Mouse (Mus musculus) adrenal gland, postnatal 36 days (tissue): ENCODE results near the gene Mlx. TPM values are rescaled to one million over a fixed set of nuclear protein-coding genes. Genes with fewer than 3 reads are reported as not detected.

Experiments used
- DNase-seq, 2 experiments: peaks; one replicate each; pipeline ENCODE4 v3.0.0; 2021; ENCODE audit warnings: mixed read lengths in 1 of 2
- total RNA-seq, 2 experiments: library from RNA; stranded (reverse); gene quantifications; 2 replicates each; pipeline ENCODE4 v1.2.3; 2021

Mlx gene
- total RNA-seq, 2 experiments from 2014 or later = 50.1 to 63.1 TPM

- DNase-seq = no peak
Observed at GRCm38 (mm10) chr11:101064462-101064861, 22.6 kb upstream of the Mlx start.

DNA sequence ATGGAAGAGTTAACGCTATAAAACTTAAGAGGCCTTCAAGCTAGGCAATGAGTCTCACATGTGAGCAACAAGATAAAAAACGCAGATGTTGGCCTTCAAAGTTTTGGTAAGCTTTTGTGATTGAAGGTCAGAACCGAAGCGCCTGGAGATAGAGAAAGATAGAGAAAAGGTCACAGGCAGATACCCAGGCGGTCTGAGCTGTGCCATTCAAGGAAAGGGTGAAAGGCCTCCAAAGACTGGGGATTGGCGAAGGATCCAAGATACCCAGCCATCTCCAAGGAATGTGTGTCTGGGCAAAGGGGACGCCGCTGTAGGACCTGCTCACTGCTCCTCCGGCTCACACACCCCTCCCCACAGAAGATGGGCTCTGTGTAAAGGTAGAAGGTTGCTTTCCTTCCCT lies 22.1 kb upstream of the Mlx start:
- peak; percentile 46 to 55 for DNase-seq

DNA sequence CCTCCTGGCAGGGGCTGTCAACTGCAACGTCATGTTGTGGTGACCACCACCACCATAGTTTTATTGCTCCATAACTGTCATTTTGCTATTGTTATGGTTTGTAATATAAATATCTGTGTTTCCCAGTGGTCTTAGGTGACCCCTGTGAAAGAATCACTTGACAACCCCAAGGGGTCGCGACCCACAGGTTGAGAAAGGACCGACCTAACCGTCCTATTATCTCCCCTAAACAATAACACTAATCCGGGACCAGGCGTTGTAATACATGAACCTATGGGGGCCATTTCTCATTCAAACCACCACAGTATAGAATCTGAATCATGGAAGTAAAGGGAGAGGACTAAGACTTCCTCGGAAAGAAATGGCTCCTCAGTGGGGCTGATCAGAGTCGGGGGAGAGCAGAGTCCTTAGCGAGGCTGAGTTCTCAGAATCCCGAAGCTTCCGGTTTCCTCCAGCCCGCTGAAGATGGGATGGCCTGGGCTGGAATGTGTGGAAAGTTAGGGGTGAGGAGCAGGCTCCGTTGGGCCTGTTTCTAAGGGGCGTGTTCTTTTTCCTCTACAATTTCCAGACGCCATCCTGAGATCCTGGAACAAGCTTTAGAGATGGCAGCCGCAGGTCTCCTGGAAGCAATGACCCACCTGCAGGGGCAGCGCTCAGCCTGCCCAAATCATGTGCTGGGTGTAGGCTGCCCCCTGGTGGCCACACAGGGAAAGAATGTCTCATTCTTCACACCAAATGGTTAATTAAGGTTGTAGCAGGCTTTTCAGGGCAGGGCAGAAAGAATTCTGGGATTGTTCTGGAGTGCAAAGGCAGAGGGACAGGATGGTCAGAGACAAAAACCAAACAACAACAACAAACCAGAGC lies 20.3 kb upstream of the Mlx start:
- peak; percentile 85 to 91 for DNase-seq

- peak; percentile 99 for DNase-seq
Observed at GRCm38 (mm10) chr11:101069391-101070188, 17.5 kb upstream of the Mlx start, which contains the start of gene Naglu. Naglu (plus strand) TSS chr11:101070012.

DNA sequence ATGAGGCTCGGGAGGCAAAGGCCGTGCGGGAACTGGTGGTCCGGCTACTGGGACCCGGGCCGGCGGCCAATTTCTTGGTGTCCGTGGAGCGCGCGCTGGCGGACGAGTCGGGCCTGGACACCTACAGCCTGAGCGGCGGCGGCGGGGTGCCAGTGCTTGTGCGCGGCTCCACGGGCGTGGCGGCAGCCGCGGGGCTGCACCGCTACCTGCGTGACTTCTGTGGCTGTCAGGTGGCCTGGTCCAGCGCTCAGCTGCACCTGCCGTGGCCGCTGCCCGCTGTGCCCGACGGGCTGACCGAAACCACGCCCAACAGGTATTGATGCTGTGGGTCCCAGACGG lies 16.9 kb upstream of the Mlx start:
- no peak for DNase-seq

DNA sequence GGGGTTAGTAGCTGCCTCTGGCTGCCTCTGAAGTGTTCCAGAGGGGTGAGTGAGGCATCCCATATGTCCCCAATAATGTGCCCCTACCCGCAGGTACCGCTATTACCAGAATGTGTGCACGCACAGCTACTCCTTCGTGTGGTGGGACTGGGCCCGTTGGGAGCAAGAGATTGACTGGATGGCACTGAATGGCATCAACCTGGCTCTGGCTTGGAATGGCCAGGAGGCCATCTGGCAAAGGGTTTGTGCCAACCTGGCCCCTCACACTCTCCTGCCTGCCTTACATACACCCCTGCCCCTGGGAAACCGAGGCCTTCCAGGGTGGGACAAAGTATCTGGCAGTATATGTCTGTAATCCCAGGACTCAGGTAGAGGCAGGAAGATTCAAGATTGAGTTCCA lies 16.1 kb upstream of the Mlx start:
- DNase-seq = no peak

DNA sequence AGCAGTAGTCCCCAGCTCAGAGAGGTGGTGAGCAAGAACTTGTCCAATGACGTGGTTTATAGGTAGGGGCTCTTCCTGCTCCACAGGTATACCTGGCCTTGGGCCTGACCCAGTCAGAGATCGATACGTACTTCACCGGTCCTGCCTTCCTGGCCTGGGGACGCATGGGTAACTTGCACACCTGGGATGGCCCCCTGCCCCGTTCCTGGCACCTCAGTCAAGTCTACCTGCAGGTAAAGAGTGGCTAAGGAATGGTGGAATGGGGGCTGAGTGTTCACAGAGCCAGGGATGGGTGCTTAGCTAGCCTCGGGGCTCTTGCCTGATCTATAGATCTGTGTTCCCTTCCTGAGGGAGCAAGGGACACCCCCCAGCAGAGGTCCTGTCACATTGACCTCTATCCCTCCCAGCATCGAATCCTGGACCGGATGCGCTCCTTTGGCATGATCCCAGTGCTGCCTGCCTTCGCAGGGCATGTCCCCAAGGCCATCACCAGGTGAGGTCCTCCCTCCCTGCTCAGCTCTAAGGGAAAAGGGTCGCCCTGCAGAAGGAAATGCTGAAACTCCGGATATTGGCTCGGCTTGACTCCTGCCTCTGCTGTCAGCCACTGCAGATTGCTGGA lies 15.2 kb upstream of the Mlx start:
- no peak for DNase-seq

DNA sequence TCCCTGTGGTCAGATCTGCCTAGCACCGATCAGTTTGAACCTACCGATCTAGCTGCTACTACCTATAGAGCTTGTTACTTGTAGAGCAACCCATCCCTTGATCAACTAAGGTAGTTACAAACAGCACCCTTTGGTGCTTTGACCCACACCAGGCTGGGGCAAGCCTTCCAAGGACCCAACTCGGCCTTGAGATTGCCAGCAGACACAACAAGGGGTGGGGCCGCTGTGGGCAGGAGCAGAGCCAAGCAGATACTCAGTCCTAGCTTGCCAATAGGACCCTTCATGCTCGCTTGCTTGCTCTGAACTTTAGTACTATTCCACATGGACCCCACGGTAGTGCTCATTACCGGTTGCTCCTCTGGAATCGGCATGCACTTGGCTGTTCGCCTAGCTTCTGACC lies 9.0 kb upstream of the Mlx start, which contains the start of gene Hsd17b1:
Gene Hsd17b1, plus strand, starts transcription at position 291 of the 400 bp plus-strand sequence.
- DNase-seq = peak; percentile 48 to 59

- DNase-seq = no peak
Observed at GRCm38 (mm10) chr11:101079746-101080145, 7.3 kb upstream of the Mlx start.

DNA sequence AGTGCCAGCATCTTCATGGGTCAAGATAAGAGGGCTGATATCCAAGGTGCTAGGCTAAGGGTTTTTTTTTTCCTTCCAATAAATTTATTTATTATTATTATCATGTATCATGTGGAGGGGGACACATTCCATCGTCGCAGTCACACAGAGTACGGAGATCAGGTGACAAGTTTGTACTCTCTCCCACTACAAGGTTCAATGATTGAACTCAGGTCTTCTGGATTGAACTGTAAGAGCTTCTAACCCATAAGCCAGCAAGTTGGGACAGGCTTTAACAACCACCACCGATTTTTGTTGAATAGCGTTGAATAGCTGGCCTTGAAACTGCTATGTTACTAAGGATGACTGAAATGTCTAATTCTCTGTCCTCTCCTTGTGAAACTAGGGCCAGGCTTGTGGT lies 6.7 kb upstream of the Mlx start:
- no peak for DNase-seq

GRCm38 (mm10) chr11:101081659-101082058 lies 5.4 kb upstream of the Mlx start:
- no peak for DNase-seq

DNA sequence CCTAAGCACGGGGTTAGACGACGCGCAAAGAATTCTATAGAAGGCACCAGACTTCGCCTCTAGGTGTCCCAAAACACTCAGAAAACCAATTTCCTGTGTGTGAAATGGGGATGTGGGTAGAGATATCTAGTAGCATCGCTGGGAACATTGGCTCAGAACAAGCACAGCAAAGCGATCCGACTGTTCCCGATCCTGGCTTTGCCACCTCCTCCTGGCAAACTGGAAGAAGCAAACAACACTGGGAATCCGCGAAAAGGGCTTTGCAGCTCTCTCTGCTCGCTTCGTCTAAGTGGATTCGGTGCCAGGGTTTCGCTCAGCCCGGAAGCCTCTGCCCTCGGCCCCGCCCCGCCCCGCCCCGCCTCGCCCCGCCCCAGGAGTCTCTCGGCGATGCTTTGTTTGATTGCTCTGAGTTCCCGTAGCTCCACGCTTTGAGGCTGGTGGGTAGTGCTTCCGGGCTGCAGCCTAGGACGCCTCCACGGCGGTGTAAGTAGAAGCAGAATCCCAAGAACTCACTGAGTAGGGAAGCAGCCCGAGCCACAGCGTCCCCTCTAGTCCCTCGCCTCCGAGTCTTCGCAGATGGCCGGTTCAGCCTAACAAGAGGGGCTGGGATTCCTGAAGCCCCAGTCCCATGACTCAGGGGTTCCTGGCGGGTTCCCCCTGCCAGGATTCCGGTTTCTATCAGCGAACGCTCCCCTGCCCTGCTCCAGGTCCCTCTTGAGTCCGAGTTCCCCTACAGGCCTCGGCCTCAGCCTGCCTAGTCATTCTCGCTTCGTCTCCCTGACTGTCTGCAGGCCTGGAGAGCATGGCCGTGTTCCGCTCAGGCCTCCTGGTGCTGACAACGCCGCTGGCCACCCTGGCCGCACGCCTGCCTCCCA lies 4.6 kb upstream of the Mlx start, which contains the start of gene Coasy:
Gene Coasy, plus strand, starts transcription at position 358 of the 875 bp plus-strand sequence.
- peak; percentile 87 to 89 for DNase-seq

- DNase-seq = peak in 1 of 2 experiments; percentile 50
Observed at GRCm38 (mm10) chr11:101083083-101083697, 3.9 kb upstream of the Mlx start.

- DNase-seq = no peak
Observed at GRCm38 (mm10) chr11:101084246-101084645, 2.8 kb upstream of the Mlx start.

DNA sequence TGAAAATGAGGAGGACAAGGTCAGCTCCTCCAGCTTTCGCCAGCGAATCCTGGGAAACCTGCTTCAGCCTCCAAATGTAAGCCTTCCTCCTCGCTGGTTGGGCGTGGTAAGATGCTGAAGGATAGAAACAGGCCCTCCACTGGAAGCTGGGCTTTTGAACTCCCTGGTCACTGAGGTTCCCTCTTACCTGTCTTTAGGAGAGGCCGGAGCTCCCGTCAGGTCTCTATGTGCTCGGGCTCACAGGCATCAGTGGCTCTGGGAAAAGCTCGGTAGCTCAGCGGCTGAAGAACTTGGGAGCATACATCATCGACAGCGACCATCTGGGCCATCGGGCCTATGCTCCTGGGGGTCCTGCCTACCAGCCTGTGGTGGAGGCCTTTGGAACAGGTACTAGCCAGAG lies 2.3 kb upstream of the Mlx start:
- no peak for DNase-seq

DNA sequence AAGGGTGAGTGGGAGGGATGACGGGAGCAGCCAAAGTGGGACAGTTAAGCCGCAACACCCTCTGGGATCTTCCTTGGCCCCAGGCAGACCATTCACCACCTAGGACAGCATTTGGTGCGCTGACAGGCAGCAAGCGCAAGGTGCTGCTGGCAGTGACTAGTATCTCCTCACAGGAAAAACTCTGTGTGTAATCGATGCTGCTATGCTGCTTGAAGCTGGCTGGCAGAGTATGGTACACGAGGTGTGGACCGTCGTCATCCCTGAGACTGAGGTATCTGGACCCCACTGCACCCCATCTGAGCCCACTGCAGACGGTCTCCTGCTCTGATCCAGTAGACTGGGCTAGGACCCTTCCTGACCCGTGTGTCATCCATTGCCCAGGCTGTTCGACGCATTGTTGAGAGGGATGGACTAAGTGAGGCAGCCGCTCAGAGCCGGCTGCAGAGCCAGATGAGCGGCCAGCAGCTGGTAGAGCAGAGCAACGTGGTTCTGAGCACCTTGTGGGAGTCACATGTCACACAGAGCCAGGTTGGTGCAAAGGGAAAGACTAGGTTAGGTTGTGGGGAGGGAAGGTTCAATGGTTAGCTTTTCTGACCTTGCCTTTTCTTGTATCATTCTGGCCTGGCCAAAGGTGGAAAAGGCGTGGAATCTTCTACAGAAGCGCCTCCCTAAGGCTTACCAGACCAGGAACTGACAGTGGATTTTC lies 1.3 kb upstream of the Mlx start:
- DNase-seq = no peak

- no peak for DNase-seq
Observed at GRCm38 (mm10) chr11:101086323-101086674, 778 bp upstream of the Mlx start.

GRCm38 (mm10) chr11:101087682-101088055 lies 592 bp downstream of the Mlx start:
- no peak for DNase-seq

DNA sequence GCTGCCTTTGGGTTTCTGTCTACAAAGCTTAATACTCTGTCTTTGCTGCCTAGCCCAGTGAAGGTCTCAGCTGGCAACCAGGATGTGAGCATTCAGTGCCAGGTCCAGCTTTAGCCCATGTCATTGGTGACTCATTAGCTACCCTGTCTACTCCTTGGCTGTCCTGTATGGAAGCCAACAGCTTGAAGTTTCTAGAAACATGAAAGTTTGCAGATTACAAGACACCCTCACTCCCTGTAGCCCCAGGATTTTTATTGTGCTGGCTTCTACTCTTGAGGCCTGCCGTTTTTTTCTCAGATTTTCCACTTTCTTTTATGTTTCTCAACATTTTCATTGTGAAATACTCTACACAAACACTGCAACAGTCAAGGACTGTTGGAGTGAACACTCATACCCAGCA lies 2.9 kb downstream of the Mlx start:
- DNase-seq = peak in 1 of 2 experiments; percentile 57

GRCm38 (mm10) chr11:101094930-101095313 lies 7.8 kb downstream of the Mlx start:
- DNase-seq = no peak
